Comparison of ENCODE assay signal across 8 mouse cellular contexts in genomic region chr4:130252441-130253157, GRCm38 (mm10). TPM values are rescaled to one million over a fixed set of nuclear protein-coding genes. Genes with fewer than 3 reads are reported as not detected.
DNase-seq lines count a peak whose midpoint lies in the region; ATAC-seq and TF ChIP-seq lines count a peak whose summit lies in the region.

No protein-coding gene starts in this region.

- H3K27me3 ChIP-seq in heart, embryonic 11.5 days (ENCODE audit: control insufficient read depth, insufficient read depth, low read length) = no peaks in the 10 kb centered on the region
- no peaks in the 10 kb centered on the region for H3K27me3 ChIP-seq in ES-Bruce4 (ENCODE audit: control insufficient read depth, insufficient read depth, low read length, poor library complexity, severe bottlenecking)
- no peaks in the 10 kb centered on the region for H3K27me3 ChIP-seq in liver, postnatal 0 days (ENCODE audit: insufficient read depth, low read length)
- no peaks in the 10 kb centered on the region for H3K27me3 ChIP-seq in midbrain, embryonic 15.5 days (replicated peaks)

- H3K4me1 ChIP-seq in heart, embryonic 11.5 days (ENCODE audit: control insufficient read depth, insufficient read depth, low read length) = peaks cover 12% of the 10 kb centered on the region; the same call in 1 of the 2 replicates
- peaks cover 8% of the 10 kb centered on the region for H3K4me1 ChIP-seq in ES-Bruce4 (ENCODE audit: control insufficient read depth, insufficient read depth, low read length)
- peaks cover 19% of the 10 kb centered on the region for H3K4me1 ChIP-seq in liver, postnatal 0 days (ENCODE audit: insufficient read depth)
- no peaks in the 10 kb centered on the region for H3K4me1 ChIP-seq in midbrain, embryonic 15.5 days

- H3K9me3 ChIP-seq in heart, embryonic 11.5 days (replicated peaks; ENCODE audit: control insufficient read depth, low read length) = no peaks in the 10 kb centered on the region
- H3K9me3 ChIP-seq in ES-Bruce4 (replicated peaks; ENCODE audit: control insufficient read depth, insufficient read depth, low read length, poor library complexity, severe bottlenecking) = no peaks in the 10 kb centered on the region
- no peaks in the 10 kb centered on the region for H3K9me3 ChIP-seq in liver, postnatal 0 days (ENCODE audit: low read length)
- H3K9me3 ChIP-seq in midbrain, embryonic 15.5 days = no peaks in the 10 kb centered on the region

- peak; percentile 90 for ATAC-seq in heart, embryonic 11.5 days (replicated peaks; ENCODE audit: insufficient number of reproducible peaks, low FRiP score, low TSS enrichment)
- peak; percentile 98 for ATAC-seq in liver, postnatal 0 days
- no peak for ATAC-seq in midbrain, embryonic 15.5 days (replicated peaks)

- peak overlapping the region; percentile 4; the same call in 1 of the 2 replicates for H3K9ac ChIP-seq in heart, embryonic 11.5 days (ENCODE audit: low read depth, low read length)
- no peak overlapping the region for H3K9ac ChIP-seq in ES-Bruce4 (ENCODE audit: low read depth, poor library complexity, severe bottlenecking)
- no peak overlapping the region for H3K9ac ChIP-seq in liver, postnatal 0 days (replicated peaks)
- H3K9ac ChIP-seq in midbrain, embryonic 15.5 days = no peak overlapping the region

- H3K4me3 ChIP-seq in heart, embryonic 11.5 days (ENCODE audit: low read depth, low read length) = peak overlapping the region; percentile 23; the same call in 1 of the 2 replicates
- H3K4me3 ChIP-seq in ES-Bruce4 (ENCODE audit: low read depth, low read length) = peak overlapping the region; percentile 40; the same call in 1 of the 2 replicates
- H3K4me3 ChIP-seq in liver, postnatal 0 days (ENCODE audit: low read depth, low read length) = peak overlapping the region; percentile 31
- no peak overlapping the region for H3K4me3 ChIP-seq in midbrain, embryonic 15.5 days

- no peaks in the 10 kb centered on the region for H3K36me3 ChIP-seq in heart, embryonic 11.5 days (ENCODE audit: control insufficient read depth, insufficient read depth, low read length)
- no peaks in the 10 kb centered on the region for H3K36me3 ChIP-seq in ES-Bruce4 (ENCODE audit: control insufficient read depth, insufficient read depth, low read length, poor library complexity, severe bottlenecking)
- H3K36me3 ChIP-seq in liver, postnatal 0 days (replicated peaks; ENCODE audit: insufficient read depth, low read length) = no peaks in the 10 kb centered on the region
- peaks cover 11% of the 10 kb centered on the region; the same call in 1 of the 2 replicates for H3K36me3 ChIP-seq in midbrain, embryonic 15.5 days (replicated peaks)

- 56% methylated on average over 8 of the region's 8 CpGs for WGBS in heart, embryonic 11.5 days (ENCODE audit: insufficient replicate concordance)
- WGBS in liver, postnatal 0 days (ENCODE audit: insufficient replicate concordance) = 57% methylated on average over 8 of the region's 8 CpGs
- 62% methylated on average over 8 of the region's 8 CpGs for WGBS in midbrain, embryonic 15.5 days

- peak overlapping the region; percentile 32 for H3K4me2 ChIP-seq in heart, embryonic 11.5 days
- H3K4me2 ChIP-seq in liver, postnatal 0 days (ENCODE audit: low read depth, low read length) = peak overlapping the region; percentile 44
- H3K4me2 ChIP-seq in midbrain, embryonic 15.5 days = no peak overlapping the region

- peak overlapping the region; percentile 59; the same call in 1 of the 2 replicates for H3K27ac ChIP-seq in heart, embryonic 11.5 days (ENCODE audit: low read depth, low read length)
- H3K27ac ChIP-seq in ES-Bruce4 (ENCODE audit: insufficient read depth, low read length) = no peak overlapping the region
- peak overlapping the region; percentile 81 for H3K27ac ChIP-seq in liver, postnatal 0 days (ENCODE audit: low read depth)
- H3K27ac ChIP-seq in midbrain, embryonic 15.5 days = no peak overlapping the region

- TF ChIP-seq EP300 in ES-Bruce4 (IDR thresholded peaks at IDR 0.05; ENCODE audit: insufficient read depth, low read depth, low read length) = no peak
- TF ChIP-seq EP300 in liver, postnatal 0 days (IDR thresholded peaks at IDR 0.05; ENCODE audit: low read depth) = peak; percentile 70; the same call in 1 of the 2 replicates

- no peak for TF ChIP-seq CTCF in ES-Bruce4 (IDR thresholded peaks at IDR 0.05; ENCODE audit: low read depth, low read length)
- no peak for TF ChIP-seq CTCF in liver, postnatal 0 days (IDR thresholded peaks at IDR 0.05; ENCODE audit: low read depth)

- no peak for TF ChIP-seq POLR2A in ES-Bruce4 (IDR thresholded peaks at IDR 0.05; ENCODE audit: insufficient read depth, low read length)

- no peak for DNase-seq in heart, adult 8-10 months (ENCODE audit: low spot score)
- DNase-seq in embryo, embryonic 10.5 days (ENCODE audit: low spot score) = peak; percentile 30
- DNase-seq in liver, postnatal 0 days = peak; percentile 92
- no peak for DNase-seq in Muller cell, postnatal 12 days (ENCODE audit: inconsistent ontology term)
- no peak for DNase-seq in right cerebral cortex, postnatal 4 days

RNA-seq across cellular contexts. Expression of gene Serinc2, which starts 26.4 kb away (rescaled TPM):
- 10.8 and 11.6 TPM in 2 replicates for polyA plus RNA-seq in heart, embryonic 11.5 days (2014; fragmentation: Nextera tagmentation; extraction: Ambion mirVana)
- total RNA-seq in heart, adult 8-10 months (2022) = 1 to 10 TPM; 1.9 to 3.7 (median 2.6) TPM
- 12.9 and 15.2 TPM in 2 replicates for polyA plus RNA-seq in ES-Bruce4 (2011; ENCODE audit: insufficient read depth, insufficient read length, low read depth, missing spikeins)
- 3.4 and 4.4 TPM in 2 replicates for polyA plus RNA-seq in liver, postnatal 0 days (2015; fragmentation: Nextera tagmentation; extraction: Ambion mirVana)
- 42.9 and 50.3 TPM in 2 replicates for polyA plus RNA-seq in midbrain, embryonic 15.5 days (2015; fragmentation: Nextera tagmentation; extraction: Ambion mirVana)

RNA-seq across cellular contexts. Expression of gene Gm853, which starts 30.4 kb away (rescaled TPM):
- not detected in 2 replicates for polyA plus RNA-seq in heart, embryonic 11.5 days (2014; fragmentation: Nextera tagmentation; extraction: Ambion mirVana)
- total RNA-seq in heart, adult 8-10 months (2022) = not detected
- not detected in 2 replicates for polyA plus RNA-seq in ES-Bruce4 (2011; ENCODE audit: insufficient read depth, insufficient read length, low read depth, missing spikeins)
- not detected in 2 replicates for polyA plus RNA-seq in liver, postnatal 0 days (2015; fragmentation: Nextera tagmentation; extraction: Ambion mirVana)
- 0.06 and 0.08 TPM in 2 replicates for polyA plus RNA-seq in midbrain, embryonic 15.5 days (2015; fragmentation: Nextera tagmentation; extraction: Ambion mirVana)

RNA-seq across cellular contexts. Expression of gene Fabp3, which starts 55.8 kb away (rescaled TPM):
- 514 and 562 TPM in 2 replicates for polyA plus RNA-seq in heart, embryonic 11.5 days (2014; fragmentation: Nextera tagmentation; extraction: Ambion mirVana)
- 1,000 to 10,000 TPM; 6,025 to 7,484 (median 6,750) TPM for total RNA-seq in heart, adult 8-10 months (2022)
- polyA plus RNA-seq in ES-Bruce4 (2011; ENCODE audit: insufficient read depth, insufficient read length, low read depth, missing spikeins) = 803 and 870 TPM in 2 replicates
- 1.3 and 26.0 TPM in 2 replicates for polyA plus RNA-seq in liver, postnatal 0 days (2015; fragmentation: Nextera tagmentation; extraction: Ambion mirVana)
- 216 and 230 TPM in 2 replicates for polyA plus RNA-seq in midbrain, embryonic 15.5 days (2015; fragmentation: Nextera tagmentation; extraction: Ambion mirVana)

RNA-seq across cellular contexts. Expression of gene Gm10570, which starts 55.9 kb away (rescaled TPM):
- 0.82 TPM in 1 of 2 replicates, not detected in the other for polyA plus RNA-seq in heart, embryonic 11.5 days (2014; fragmentation: Nextera tagmentation; extraction: Ambion mirVana)
- under 1 TPM in 1 of 4 experiments, not detected in 3; 0.91 TPM for total RNA-seq in heart, adult 8-10 months (2022)
- not detected in 2 replicates for polyA plus RNA-seq in ES-Bruce4 (2011; ENCODE audit: insufficient read depth, insufficient read length, low read depth, missing spikeins)
- not detected in 2 replicates for polyA plus RNA-seq in liver, postnatal 0 days (2015; fragmentation: Nextera tagmentation; extraction: Ambion mirVana)
- polyA plus RNA-seq in midbrain, embryonic 15.5 days (2015; fragmentation: Nextera tagmentation; extraction: Ambion mirVana) = 1.0 and 1.4 TPM in 2 replicates

Comparison
In these comparisons a context has a peak if more than half of its experiments do, and no peak if none do; other contexts are left out.
1. H3K27ac ChIP-seq: peak in heart, embryonic 11.5 days (single experiment) and liver, postnatal 0 days (single experiment); none in ES-Bruce4 (single experiment) and midbrain, embryonic 15.5 days (single experiment).
2. DNase-seq: peak in embryo, embryonic 10.5 days (single experiment) and liver, postnatal 0 days (single experiment); none in heart, adult 8-10 months (single experiment), Muller cell, postnatal 12 days (single experiment) and right cerebral cortex, postnatal 4 days (single experiment).